Mouse (Mus musculus) natural killer cell, adult 2 months (primary cell): ENCODE data around the gene Pmpcb.

Source experiments
- DNase-seq, 2 experiments: peaks; one replicate each; pipeline ENCODE4 v3.0.0; 2022; ENCODE audit warnings: low spot score in 2 of 2

Pmpcb gene

DNA sequence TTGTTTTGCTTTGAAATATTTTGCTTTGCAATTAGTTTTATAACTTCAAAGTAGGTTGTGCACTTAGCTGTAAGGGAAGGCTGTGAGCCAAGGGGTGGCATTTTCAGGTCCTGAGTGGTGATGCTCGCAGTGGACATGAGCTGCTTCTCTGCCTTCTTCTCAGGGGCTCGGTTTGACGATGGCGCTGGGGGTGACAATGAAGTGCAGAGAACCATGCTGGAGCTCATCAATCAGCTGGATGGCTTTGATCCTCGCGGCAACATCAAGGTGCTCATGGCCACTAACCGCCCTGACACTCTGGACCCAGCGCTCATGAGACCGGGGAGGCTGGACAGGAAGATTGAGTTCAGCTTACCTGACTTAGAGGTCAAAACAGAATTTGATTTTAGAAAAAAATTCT is 66.0 kb downstream of the Pmpcb start:
- DNase-seq: no peak

DNA sequence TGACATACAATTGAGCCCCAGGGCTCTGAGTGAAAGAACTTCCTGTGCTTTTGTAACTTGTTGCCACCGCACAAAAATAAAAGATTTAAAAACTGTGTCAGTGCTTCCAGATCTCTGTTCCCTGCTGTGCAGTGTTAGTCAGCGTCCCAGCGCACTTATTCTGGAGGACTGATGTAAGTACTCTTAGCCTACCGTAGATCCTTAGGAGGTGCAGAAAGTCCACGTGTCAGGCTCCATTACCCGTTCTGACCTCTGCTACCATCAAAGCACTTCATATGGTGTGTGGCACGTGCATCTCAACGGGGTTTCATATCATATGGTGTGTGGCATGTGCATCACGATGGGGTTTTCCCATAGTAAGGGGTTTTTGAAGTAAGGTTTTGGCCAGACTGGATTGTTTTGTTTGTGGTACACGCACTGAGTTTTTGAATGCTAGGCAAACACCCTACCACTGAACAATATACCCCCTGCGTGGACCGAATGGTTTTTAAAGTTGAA is 66.8 kb downstream of the Pmpcb start:
- DNase-seq: no peak

DNA sequence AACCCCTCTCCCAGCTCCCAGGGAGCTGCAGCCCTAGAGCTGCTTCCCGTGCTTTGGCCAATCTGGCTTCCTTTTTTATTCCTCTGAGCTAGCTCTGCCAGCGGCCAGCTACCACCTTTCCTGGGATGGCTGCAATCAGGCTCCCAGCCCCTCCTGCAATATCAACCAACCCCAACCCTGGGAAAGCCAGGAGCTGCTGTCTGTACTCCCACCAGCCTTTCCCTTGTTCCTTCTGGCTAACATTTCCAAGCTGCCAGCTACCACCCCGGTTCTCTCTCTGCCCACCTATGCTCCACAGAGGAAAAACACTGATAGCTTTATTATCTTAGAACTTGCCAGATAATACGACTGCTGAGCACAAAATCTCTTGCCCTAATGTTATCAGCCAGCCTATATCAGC is 67.9 kb downstream of the Pmpcb start:
- DNase-seq: no peak
